Mouse (Mus musculus): ENCODE results near the gene Lpcat2.

GRCm38 (mm10) chr8:92849261-92849660, 5.9 kb upstream of the Lpcat2 start:
- TF ChIP-seq CTCF (IDR thresholded peaks at IDR 0.05; ENCODE audit: extremely low read depth, insufficient read length, insufficient replicate concordance, low read depth, low read length) (no peak), POLR2A (IDR thresholded peaks at IDR 0.05; ENCODE audit: low read depth, low read length) (no peak)

Measured in small intestine, adult 2 months (tissue).